Mouse (Mus musculus) heart, adult 2 months (tissue): Measurements from ENCODE around the gene Idnk.

Experiments used
- CTCF ChIP-seq: fragments of 200-600 bp; IDR thresholded peaks from 2 replicates; pipeline ENCODE4 v1.8.1; 2022; ENCODE audit warnings: antibody characterized with exemption, mild to moderate bottlenecking, moderate library complexity
- EP300 ChIP-seq: fragments of 200-500 bp; IDR thresholded peaks from 2 replicates; pipeline ENCODE4 v1.6.1; 2011; ENCODE audit warnings: low read depth, low read length, control low read depth; ENCODE audit not compliant: insufficient read depth
- POLR2A ChIP-seq: fragments of 200-500 bp; IDR thresholded peaks from 2 replicates; pipeline ENCODE4 v1.6.1; 2011; ENCODE audit warnings: mild to moderate bottlenecking, low read depth, low read length, control low read depth; ENCODE audit not compliant: insufficient read depth

GRCm38 (mm10) chr13:58117318-58118017 is 40.0 kb upstream of the Idnk start:
- no peak for TF ChIP-seq POLR2A
- peak; percentile 93 for TF ChIP-seq CTCF
- TF ChIP-seq EP300 = no peak
